Mouse (Mus musculus) kidney, postnatal 0 days (tissue): ENCODE measurements around the gene Cd247. TPM values are rescaled to one million over a fixed set of nuclear protein-coding genes. Genes with fewer than 3 reads are reported as not detected.

Source experiments
- ATAC-seq: fragments of 200-750 bp; cut with Nextera tagmentation; replicated peaks from 2 replicates; pipeline ENCODE4 v1.8.0; 2017; ENCODE audit warnings: low read depth, moderate number of reproducible peaks, moderate TSS enrichment, moderate library complexity; ENCODE audit not compliant: low FRiP score
- DNase-seq: peaks from one replicate; pipeline ENCODE4 v3.0.0-alpha.2; 2016; ENCODE audit warnings: low spot score
- H3K27ac ChIP-seq: fragments of 300-500 bp; sonication (generic); 2 replicates; pipeline ENCODE4 v1.5.1; 2014; ENCODE audit warnings: mild to moderate bottlenecking
- H3K27me3 ChIP-seq: fragments of 300-500 bp; sonication (generic); 2 replicates; pipeline ENCODE4 v1.6.1; 2014; ENCODE audit warnings: low read length, mixed read lengths; ENCODE audit not compliant: insufficient read depth
- H3K36me3 ChIP-seq: fragments of 300-500 bp; sonication (generic); 2 replicates; pipeline ENCODE4 v1.6.1; 2014; ENCODE audit warnings: low read length, mixed read lengths; ENCODE audit not compliant: insufficient read depth
- H3K4me1 ChIP-seq: fragments of 300-500 bp; sonication (generic); replicated peaks from 2 replicates; pipeline ENCODE4 v1.6.1; 2014; ENCODE audit warnings: antibody characterized with exemption, low read length, mixed read lengths; ENCODE audit not compliant: insufficient read depth
- H3K4me2 ChIP-seq: fragments of 300-500 bp; sonication (generic); 2 replicates; pipeline ENCODE4 v1.6.1; 2014; ENCODE audit warnings: mild to moderate bottlenecking, low read length, moderate library complexity, mixed read lengths
- H3K4me3 ChIP-seq: fragments of 300-500 bp; sonication (generic); replicated peaks from 2 replicates; pipeline ENCODE4 v1.5.1; 2014; ENCODE audit warnings: low read depth, low read length
- H3K9ac ChIP-seq: fragments of 300-500 bp; sonication (generic); 2 replicates; pipeline ENCODE4 v1.6.1; 2014; ENCODE audit warnings: low read depth, low read length
- H3K9me3 ChIP-seq: fragments of 300-500 bp; sonication (generic); replicated peaks from 2 replicates; pipeline ENCODE4 v1.6.1; 2016; ENCODE audit warnings: low read length, inconsistent platforms, mixed read lengths
- CTCF ChIP-seq: IDR thresholded peaks from 2 replicates; pipeline ENCODE4 v1.5.1; 2016; ENCODE audit warnings: antibody characterized with exemption, low read depth, mild to moderate bottlenecking, moderate library complexity
- WGBS: fragments of 180-500 bp; shearing (Covaris S2); extraction: QIAGEN DNeasy Blood & Tissue Kit; methylation state at CpG from one replicate; pipeline ENCODE4 v1.1.7; 2014; 5-methylcytosine and 5-hydroxymethylcytosine counted together
- polyA plus RNA-seq: library from polyadenylated mRNA; unstranded; fragments of >200 nt; fragmentation: Nextera tagmentation; extraction: Ambion mirVana; gene quantifications from 2 replicates; pipeline ENCODE4 v1.2.1, GENCODE M21; 2015

Gene Cd247
- polyA plus RNA-seq, 1 experiment from 2014 or later, result 0.67 TPM

GRCm38 (mm10) chr1:165836461-165836860 is 48.0 kb downstream of the Cd247 start:
- Histone ChIP-seq H3K36me3 (no peaks in the 10 kb centered on the region), H3K9me3 (no peaks in the 10 kb centered on the region), H3K4me1 (peaks cover 13% of the 10 kb centered on the region; the same call in 1 of the 2 replicates), H3K9ac (no peak overlapping the region), H3K27me3 (no peaks in the 10 kb centered on the region), H3K4me3 (no peak overlapping the region), H3K4me2 (no peak overlapping the region), H3K27ac (no peak overlapping the region; the same call in 1 of the 2 replicates)
- ATAC-seq (peak; percentile 23; the same call in 1 of the 2 replicates), DNase-seq (peak; percentile 88)
- TF ChIP-seq CTCF, result no peak
- 11% methylated on average over 6 of the region's 6 CpGs for WGBS

- no peak for ATAC-seq
- Histone ChIP-seq H3K9ac (no peak overlapping the region), H3K4me1 (peaks cover 13% of the 10 kb centered on the region; the same call in 1 of the 2 replicates), H3K4me3 (no peak overlapping the region), H3K27ac (peak overlapping the region; percentile 60), H3K9me3 (no peaks in the 10 kb centered on the region), H3K4me2 (0 out of 2 replicates have a peak overlapping the region, but pooled peaks have one; percentile 2), H3K27me3 (no peaks in the 10 kb centered on the region), H3K36me3 (no peaks in the 10 kb centered on the region)
- TF ChIP-seq CTCF, result no peak
- peak; percentile 34 for DNase-seq
- 39% methylated on average over 8 of the region's 8 CpGs for WGBS
Observed at GRCm38 (mm10) chr1:165837546-165837945, 49.1 kb downstream of the Cd247 start.

- no peak overlapping the region for H3K4me3 ChIP-seq
- ATAC-seq, result no peak
- peaks cover 13% of the 10 kb centered on the region; the same call in 1 of the 2 replicates for H3K4me1 ChIP-seq
- H3K27ac ChIP-seq, result no peak overlapping the region
- TF ChIP-seq CTCF, result no peak
- no peaks in the 10 kb centered on the region for H3K36me3 ChIP-seq
- no peak overlapping the region for H3K4me2 ChIP-seq
- WGBS, result 69% methylated on average over 4 of the region's 4 CpGs
- DNase-seq, result no peak
- H3K9me3 ChIP-seq, result no peaks in the 10 kb centered on the region
- H3K27me3 ChIP-seq, result no peaks in the 10 kb centered on the region
- H3K9ac ChIP-seq, result no peak overlapping the region
Observed at GRCm38 (mm10) chr1:165839201-165839600, 50.7 kb downstream of the Cd247 start.

- DNase-seq, result no peak
- no peak overlapping the region for H3K27ac ChIP-seq
- H3K4me2 ChIP-seq, result peak overlapping the region; percentile 57
- no peak; the same call in 1 of the 2 replicates for ATAC-seq
- H3K27me3 ChIP-seq, result no peaks in the 10 kb centered on the region
- H3K4me3 ChIP-seq, result peak overlapping the region; percentile 30
- 22% methylated on average over 31 of the region's 31 CpGs for WGBS
- H3K36me3 ChIP-seq, result no peaks in the 10 kb centered on the region
- H3K4me1 ChIP-seq, result peaks cover 19% of the 10 kb centered on the region; the same call in 1 of the 2 replicates
- H3K9me3 ChIP-seq, result no peaks in the 10 kb centered on the region
- H3K9ac ChIP-seq, result no peak overlapping the region
- TF ChIP-seq CTCF, result no peak
Observed at GRCm38 (mm10) chr1:165840548-165841230, 52.2 kb downstream of the Cd247 start.

GRCm38 (mm10) chr1:165842170-165842569 is 53.7 kb downstream of the Cd247 start:
- no peak overlapping the region for H3K9ac ChIP-seq
- H3K9me3 ChIP-seq, result no peaks in the 10 kb centered on the region
- no peak overlapping the region for H3K27ac ChIP-seq
- no peak for DNase-seq
- H3K4me1 ChIP-seq, result peaks cover 10% of the 10 kb centered on the region; the same call in 1 of the 2 replicates
- H3K4me2 ChIP-seq, result no peak overlapping the region
- ATAC-seq, result no peak
- H3K27me3 ChIP-seq, result no peaks in the 10 kb centered on the region
- TF ChIP-seq CTCF, result no peak
- no peak overlapping the region for H3K4me3 ChIP-seq
- WGBS, result 73% methylated on average over 7 of the region's 7 CpGs
- H3K36me3 ChIP-seq, result no peaks in the 10 kb centered on the region

GRCm38 (mm10) chr1:165843586-165843985 is 55.1 kb downstream of the Cd247 start:
- 62% methylated on average over 3 of the region's 3 CpGs for WGBS
- Histone ChIP-seq H3K9me3 (no peaks in the 10 kb centered on the region), H3K27ac (no peak overlapping the region), H3K4me3 (no peak overlapping the region), H3K9ac (no peak overlapping the region), H3K27me3 (no peaks in the 10 kb centered on the region), H3K4me2 (no peak overlapping the region), H3K36me3 (no peaks in the 10 kb centered on the region), H3K4me1 (0 out of 2 replicates have a peak, but pooled peaks cover 7% of the 10 kb centered on the region)
- DNase-seq (no peak), ATAC-seq (no peak)
- TF ChIP-seq CTCF, result no peak
